Mouse (Mus musculus) C2C12 (cell line): ENCODE measurements at regions not wholly inside any gene's neighbourhood (a gene's known extent, or its start where the extent isn't known, plus 50 kb on each side); places are given as distances from the start of the nearest gene placed in this dataset.

Source experiments
- CEBPB ChIP-seq: IDR thresholded peaks from one replicate; pipeline ENCODE4 v1.6.1; 2011; ENCODE audit warnings: low read depth, mild to moderate bottlenecking, control low read depth, moderate library complexity
- MYOG ChIP-seq: IDR thresholded peaks from one replicate; pipeline ENCODE4 v1.6.1; 2011; ENCODE audit not compliant: control insufficient read depth, insufficient read length; ENCODE audit errors: extremely low read depth
- USF1 ChIP-seq: IDR thresholded peaks from one replicate; pipeline ENCODE4 v1.6.1; 2011; ENCODE audit warnings: low read depth, mild to moderate bottlenecking, control low read depth, moderate library complexity

DNA sequence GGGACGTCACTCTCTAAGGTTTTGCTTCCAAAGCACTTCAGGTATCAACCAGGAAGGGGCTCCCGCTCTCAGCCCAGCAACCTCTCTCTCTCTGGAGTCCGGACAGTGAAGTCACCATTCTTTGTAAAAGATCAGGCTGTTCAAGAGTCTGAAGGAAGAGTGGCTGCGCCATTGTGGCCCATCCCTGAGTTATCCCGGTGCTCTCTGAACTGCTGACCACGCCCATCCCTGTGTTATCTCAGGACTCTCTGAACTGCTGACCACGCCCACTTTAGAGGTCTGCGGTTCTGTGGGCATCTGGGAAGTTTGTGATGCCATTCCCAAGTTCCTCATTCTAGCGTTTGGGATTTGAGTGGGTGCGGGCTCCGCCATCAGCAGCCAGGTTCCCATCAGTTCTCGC, 239.1 kb upstream of the Nfe2l3 start:
- TF ChIP-seq CEBPB (no peak), MYOG (no peak), USF1 (no peak)
